Mouse (Mus musculus): Measurements from ENCODE around the gene Lrrc73.
A peak's percentile ranks its signal among the peaks of the same experiment; 100 is the strongest.

Gene Lrrc73

GRCm38 (mm10) chr17:46258279-46259053 lies 5.1 kb downstream of the Lrrc73 start:
- DNase-seq (ENCODE audit: extremely low spot score, low read depth, low spot score), result no peak

- no peak for DNase-seq (ENCODE audit: extremely low spot score, low read depth, low spot score)
Measured at GRCm38 (mm10) chr17:46259675-46260074, 6.3 kb downstream of the Lrrc73 start.

- DNase-seq (ENCODE audit: extremely low spot score, low read depth, low spot score), result no peak
Measured at GRCm38 (mm10) chr17:46262201-46262694, 8.9 kb downstream of the Lrrc73 start.

- DNase-seq (ENCODE audit: extremely low spot score, low read depth, low spot score), result no peak
Measured at GRCm38 (mm10) chr17:46265502-46265901, 12.2 kb downstream of the Lrrc73 start.

GRCm38 (mm10) chr17:46265918-46266618 lies 12.7 kb downstream of the Lrrc73 start:
- no peak for DNase-seq (ENCODE audit: extremely low spot score, low read depth, low spot score)

GRCm38 (mm10) chr17:46266986-46267385 lies 13.7 kb downstream of the Lrrc73 start:
- no peak for DNase-seq (ENCODE audit: extremely low spot score, low read depth, low spot score)

- no peak for DNase-seq (ENCODE audit: extremely low spot score, low read depth, low spot score)
Measured at GRCm38 (mm10) chr17:46267511-46267910, 14.2 kb downstream of the Lrrc73 start.

GRCm38 (mm10) chr17:46268026-46268720 lies 14.8 kb downstream of the Lrrc73 start:
- no peak for DNase-seq (ENCODE audit: extremely low spot score, low read depth, low spot score)

GRCm38 (mm10) chr17:46269771-46270534 lies 16.6 kb downstream of the Lrrc73 start:
- no peak for DNase-seq (ENCODE audit: extremely low spot score, low read depth, low spot score)

- DNase-seq (ENCODE audit: extremely low spot score, low read depth, low spot score), result no peak
Measured at GRCm38 (mm10) chr17:46272058-46272457, 18.7 kb downstream of the Lrrc73 start.

- DNase-seq (ENCODE audit: extremely low spot score, low read depth, low spot score), result no peak
Measured at GRCm38 (mm10) chr17:46272675-46273074, 19.3 kb downstream of the Lrrc73 start.

- no peak for DNase-seq (ENCODE audit: extremely low spot score, low read depth, low spot score)
Measured at GRCm38 (mm10) chr17:46273803-46274236, 20.5 kb downstream of the Lrrc73 start.

GRCm38 (mm10) chr17:46274465-46274864 lies 21.1 kb downstream of the Lrrc73 start:
- no peak for DNase-seq (ENCODE audit: extremely low spot score, low read depth, low spot score)

- DNase-seq (ENCODE audit: extremely low spot score, low read depth, low spot score), result no peak
Measured at GRCm38 (mm10) chr17:46275034-46275433, 21.7 kb downstream of the Lrrc73 start.

- DNase-seq (ENCODE audit: extremely low spot score, low read depth, low spot score), result no peak
Measured at GRCm38 (mm10) chr17:46275506-46275905, 22.2 kb downstream of the Lrrc73 start.

GRCm38 (mm10) chr17:46277586-46277985 lies 24.3 kb downstream of the Lrrc73 start:
- DNase-seq (ENCODE audit: extremely low spot score, low read depth, low spot score), result no peak

- DNase-seq (ENCODE audit: extremely low spot score, low read depth, low spot score), result no peak
Measured at GRCm38 (mm10) chr17:46278011-46278765, 24.9 kb downstream of the Lrrc73 start.

- DNase-seq (ENCODE audit: extremely low spot score, low read depth, low spot score), result peak; percentile 46
Measured at GRCm38 (mm10) chr17:46282483-46283123, 29.3 kb downstream of the Lrrc73 start, which contains the start of gene Tjap1. Gene Tjap1, minus strand, starts transcription at chr17:46283026.

- DNase-seq (ENCODE audit: extremely low spot score, low read depth, low spot score), result no peak
Measured at GRCm38 (mm10) chr17:46283140-46283539, 29.8 kb downstream of the Lrrc73 start.

All from hindlimb bud, embryonic 11.5 days (tissue).